Mouse (Mus musculus) liver, postnatal 0 days (tissue): ENCODE measurements around the gene Cpne8. TPM values are rescaled to one million over a fixed set of nuclear protein-coding genes. Genes with fewer than 3 reads are reported as not detected.

Experiments
- ATAC-seq: fragments of 200-750 bp; cut with Nextera tagmentation; 2 replicates; pipeline ENCODE4 v1.8.0; 2017; ENCODE audit warnings: mild to moderate bottlenecking, moderate library complexity
- DNase-seq: peaks from one replicate; pipeline ENCODE4 v3.0.0-alpha.2; 2016
- H3K27ac ChIP-seq: fragments of 300-500 bp; sonication (generic); 2 replicates; pipeline ENCODE4 v1.5.1; 2014; ENCODE audit warnings: antibody characterized with exemption, moderate library complexity, mild to moderate bottlenecking, low read depth
- H3K27me3 ChIP-seq: fragments of 300-500 bp; sonication (generic); 2 replicates; pipeline ENCODE4 v1.6.1; 2014; ENCODE audit warnings: low read length, control low read depth, mixed read lengths; ENCODE audit not compliant: insufficient read depth
- H3K36me3 ChIP-seq: fragments of 300-500 bp; sonication (generic); replicated peaks from 2 replicates; pipeline ENCODE4 v1.6.1; 2014; ENCODE audit warnings: mild to moderate bottlenecking, control low read depth, low read length, moderate library complexity, mixed read lengths; ENCODE audit not compliant: insufficient read depth
- H3K4me1 ChIP-seq: fragments of 300-500 bp; sonication (generic); 2 replicates; pipeline ENCODE4 v1.6.1; 2014; ENCODE audit warnings: antibody characterized with exemption, mild to moderate bottlenecking, control low read depth; ENCODE audit not compliant: insufficient read depth
- H3K4me2 ChIP-seq: fragments of 300-500 bp; sonication (generic); 2 replicates; pipeline ENCODE4 v1.6.1; 2014; ENCODE audit warnings: low read depth, mild to moderate bottlenecking, low read length, moderate library complexity, mixed read lengths
- H3K4me3 ChIP-seq: fragments of 300-500 bp; sonication (generic); 2 replicates; pipeline ENCODE4 v1.5.1; 2014; ENCODE audit warnings: low read depth, low read length
- H3K9ac ChIP-seq: fragments of 300-500 bp; sonication (generic); replicated peaks from 2 replicates; pipeline ENCODE4 v1.6.1; 2014; ENCODE audit warnings: mild to moderate bottlenecking, moderate library complexity
- H3K9me3 ChIP-seq: fragments of 300-500 bp; sonication (generic); 2 replicates; pipeline ENCODE4 v1.6.1; 2016; ENCODE audit warnings: mild to moderate bottlenecking, control low read depth, low read length, mixed read lengths
- CTCF ChIP-seq: sonication (generic); IDR thresholded peaks from 2 replicates; pipeline ENCODE4 v1.5.1; 2016; ENCODE audit warnings: antibody characterized with exemption, low read depth
- EP300 ChIP-seq: IDR thresholded peaks from 2 replicates; pipeline ENCODE4 v1.6.1; 2016; ENCODE audit warnings: antibody characterized with exemption, low read depth, mild to moderate bottlenecking
- WGBS: fragments of 180-500 bp; shearing (Covaris S2); extraction: QIAGEN DNeasy Blood & Tissue Kit; methylation state at CpG from one replicate; pipeline ENCODE4 v1.1.7; 2014; ENCODE audit not compliant: insufficient replicate concordance; 5-methylcytosine and 5-hydroxymethylcytosine counted together
- polyA plus RNA-seq: library from polyadenylated mRNA; unstranded; fragments of >200 nt; fragmentation: Nextera tagmentation; extraction: Ambion mirVana; gene quantifications from 2 replicates; pipeline ENCODE4 v1.2.1, GENCODE M21; 2015

Cpne8 gene
- polyA plus RNA-seq, 1 experiment from 2014 or later: 2.5 TPM

GRCm38 (mm10) chr15:90679760-90680579, 738 bp upstream of the Cpne8 start:
- Histone ChIP-seq H3K27ac (no peak overlapping the region), H3K4me1 (peaks cover 3% of the 10 kb centered on the region; the same call in 1 of the 2 replicates), H3K4me3 (peak overlapping the region; percentile 59), H3K4me2 (peak overlapping the region; percentile 92), H3K9ac (no peak overlapping the region; the same call in 1 of the 2 replicates), H3K9me3 (no peaks in the 10 kb centered on the region), H3K27me3 (peaks cover 5% of the 10 kb centered on the region), H3K36me3 (no peaks in the 10 kb centered on the region)
- ATAC-seq (peak; percentile 83), DNase-seq (peak; percentile 78)
- no peak for TF ChIP-seq EP300
- peak; percentile 96 for TF ChIP-seq CTCF
- 2% methylated on average over 36 of the region's 36 CpGs for WGBS

DNA sequence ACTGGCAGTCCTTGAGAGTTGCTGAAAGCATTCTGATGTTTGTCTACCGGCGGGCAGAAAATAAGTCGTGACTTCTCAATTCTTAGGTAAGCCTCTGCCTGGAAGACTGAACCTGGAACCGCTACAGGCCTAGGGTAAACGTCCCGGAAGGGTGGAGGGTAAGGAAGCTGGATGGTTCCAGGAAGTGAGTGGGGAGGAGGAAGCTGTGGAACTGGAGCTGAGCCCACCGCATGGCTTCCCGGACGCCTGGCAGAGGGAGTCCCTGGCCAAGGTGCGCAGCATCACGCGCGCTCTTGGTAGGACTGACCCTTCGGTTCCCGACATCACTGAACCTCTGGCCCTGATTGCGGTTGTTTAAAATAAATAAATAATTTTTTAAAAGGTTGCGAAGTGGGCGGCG, 744 bp downstream of the Cpne8 start:
- Histone ChIP-seq H3K4me2 (peak overlapping the region; percentile 92), H3K4me1 (peaks cover 3% of the 10 kb centered on the region; the same call in 1 of the 2 replicates), H3K36me3 (no peaks in the 10 kb centered on the region), H3K9me3 (no peaks in the 10 kb centered on the region), H3K4me3 (peak overlapping the region; percentile 59), H3K27me3 (peaks cover 5% of the 10 kb centered on the region), H3K9ac (no peak overlapping the region), H3K27ac (no peak overlapping the region)
- WGBS: 7% methylated on average over 19 of the region's 19 CpGs
- DNase-seq (peak; percentile 29), ATAC-seq (peak; percentile 20; the same call in 1 of the 2 replicates)
- TF ChIP-seq EP300 (no peak), CTCF (no peak)

DNA sequence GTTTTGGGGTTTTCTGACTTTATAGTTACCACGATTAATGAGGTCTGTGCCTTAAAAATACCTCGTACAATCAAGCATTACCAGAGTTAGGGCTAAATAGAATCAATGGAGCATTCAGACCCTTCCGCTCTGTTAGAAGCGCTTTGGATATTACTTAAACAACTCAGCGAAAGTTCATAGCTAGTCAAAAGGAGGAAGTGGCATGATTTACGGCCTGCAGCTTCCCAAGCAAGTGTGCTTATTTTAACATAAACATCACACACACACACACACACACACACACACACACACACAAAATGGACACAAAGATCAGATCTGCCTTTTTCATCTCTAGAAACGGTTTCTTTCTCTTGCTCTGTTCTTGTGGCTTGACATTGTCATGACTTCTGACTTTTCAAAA, 9.7 kb downstream of the Cpne8 start:
- no peaks in the 10 kb centered on the region for H3K27me3 ChIP-seq
- TF ChIP-seq CTCF: no peak
- TF ChIP-seq EP300: no peak
- no peak overlapping the region for H3K4me3 ChIP-seq
- H3K36me3 ChIP-seq: no peaks in the 10 kb centered on the region
- no peaks in the 10 kb centered on the region for H3K4me1 ChIP-seq
- no peaks in the 10 kb centered on the region for H3K9me3 ChIP-seq
- 30% methylated on average over 7 of the region's 7 CpGs for WGBS
- H3K4me2 ChIP-seq: no peak overlapping the region
- H3K27ac ChIP-seq: no peak overlapping the region
- no peak overlapping the region for H3K9ac ChIP-seq
- DNase-seq (no peak), ATAC-seq (no peak)

DNA sequence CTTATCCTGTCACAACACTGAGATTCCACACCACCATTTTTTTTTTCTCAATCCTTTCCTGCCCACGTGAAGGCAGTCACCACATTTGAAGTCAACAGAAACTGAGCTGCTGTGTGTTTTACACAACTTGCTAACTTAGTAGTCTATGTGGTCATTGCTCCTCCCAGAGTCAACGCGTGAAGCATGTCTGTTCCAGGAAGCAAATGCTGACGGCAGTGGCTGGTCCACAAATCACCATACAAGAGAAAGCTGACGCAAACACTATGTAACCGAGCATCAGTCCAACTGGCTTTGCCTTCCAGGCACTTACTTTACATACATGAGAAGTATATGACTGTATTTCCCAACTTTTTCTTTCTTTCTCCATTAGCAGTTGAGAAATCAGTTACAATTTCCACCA, 12.3 kb downstream of the Cpne8 start:
- ATAC-seq (peak; percentile 45), DNase-seq (no peak)
- no peak overlapping the region for H3K27ac ChIP-seq
- H3K9ac ChIP-seq: no peak overlapping the region
- TF ChIP-seq EP300: no peak
- no peak for TF ChIP-seq CTCF
- H3K4me3 ChIP-seq: no peak overlapping the region
- no peaks in the 10 kb centered on the region for H3K9me3 ChIP-seq
- H3K4me1 ChIP-seq: no peaks in the 10 kb centered on the region
- H3K27me3 ChIP-seq: no peaks in the 10 kb centered on the region
- no peak overlapping the region for H3K4me2 ChIP-seq
- H3K36me3 ChIP-seq: no peaks in the 10 kb centered on the region
- 66% methylated on average over 6 of the region's 6 CpGs for WGBS

DNA sequence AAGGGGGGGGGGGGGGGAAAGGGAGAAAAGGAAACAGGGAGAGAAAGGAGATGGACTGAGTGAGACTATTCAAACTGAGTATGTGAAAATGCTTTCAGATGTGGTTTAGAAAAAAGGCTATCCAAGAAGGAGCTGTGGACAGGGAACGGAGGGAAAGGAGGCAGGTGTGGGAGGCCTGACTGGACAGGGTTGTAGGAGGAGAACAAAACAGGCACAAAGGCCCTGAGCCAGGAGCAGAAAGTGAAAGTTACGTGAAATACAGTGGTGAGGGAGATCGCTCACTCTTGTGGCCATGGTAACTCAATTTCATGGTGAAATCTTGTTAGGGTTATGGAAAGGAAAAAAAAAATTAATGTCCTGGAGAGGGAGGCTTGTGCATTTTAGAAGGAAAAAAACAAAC, 14.6 kb downstream of the Cpne8 start:
- ATAC-seq (no peak), DNase-seq (no peak)
- no peak for TF ChIP-seq CTCF
- no peak for TF ChIP-seq EP300
- H3K9me3 ChIP-seq: no peaks in the 10 kb centered on the region
- no peaks in the 10 kb centered on the region for H3K27me3 ChIP-seq
- H3K9ac ChIP-seq: no peak overlapping the region
- H3K27ac ChIP-seq: no peak overlapping the region
- no peaks in the 10 kb centered on the region for H3K36me3 ChIP-seq
- no peaks in the 10 kb centered on the region for H3K4me1 ChIP-seq
- 73% methylated on average over 3 of the region's 3 CpGs for WGBS
- no peak overlapping the region for H3K4me3 ChIP-seq
- H3K4me2 ChIP-seq: no peak overlapping the region

GRCm38 (mm10) chr15:90663631-90664030, 15.6 kb downstream of the Cpne8 start:
- no peak for TF ChIP-seq EP300
- no peak for TF ChIP-seq CTCF
- H3K9ac ChIP-seq: no peak overlapping the region
- H3K9me3 ChIP-seq: no peaks in the 10 kb centered on the region; the same call in 1 of the 2 replicates
- H3K4me2 ChIP-seq: no peak overlapping the region
- no peak overlapping the region for H3K4me3 ChIP-seq
- no peak for ATAC-seq
- H3K27me3 ChIP-seq: no peaks in the 10 kb centered on the region
- no peak for DNase-seq
- no peaks in the 10 kb centered on the region for H3K36me3 ChIP-seq
- WGBS: 67% methylated on average over 4 of the region's 4 CpGs
- no peak overlapping the region for H3K27ac ChIP-seq
- H3K4me1 ChIP-seq: no peaks in the 10 kb centered on the region

DNA sequence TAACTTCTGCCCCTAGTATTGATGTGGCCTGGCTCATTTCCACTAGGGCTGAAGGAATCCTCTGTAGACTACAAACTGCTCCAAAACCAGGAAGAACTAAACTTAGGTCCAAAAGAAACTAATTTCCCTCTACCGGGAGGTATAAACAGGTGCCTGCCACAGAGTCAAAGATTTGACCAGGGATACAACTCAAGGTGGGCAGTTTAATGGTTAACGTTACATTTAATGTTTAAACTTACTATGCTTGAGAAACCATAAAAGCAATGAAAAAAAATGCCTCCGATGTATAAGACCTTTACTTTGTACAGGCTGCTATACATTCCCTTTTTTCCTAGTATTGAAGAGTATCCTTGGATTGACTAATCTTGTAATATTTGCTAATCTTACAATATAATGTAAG, 18.5 kb downstream of the Cpne8 start:
- no peaks in the 10 kb centered on the region for H3K4me1 ChIP-seq
- ATAC-seq: no peak

More for the DNA sequence above, 18.5 kb downstream of the Cpne8 start:
- Histone ChIP-seq H3K27me3 (no peaks in the 10 kb centered on the region), H3K9ac (no peak overlapping the region), H3K9me3 (no peaks in the 10 kb centered on the region; the same call in 1 of the 2 replicates), H3K36me3 (no peaks in the 10 kb centered on the region), H3K4me2 (no peak overlapping the region), H3K4me3 (no peak overlapping the region), H3K27ac (no peak overlapping the region)
- DNase-seq: no peak
- WGBS: 85% methylated on average over 3 of the region's 3 CpGs
- TF ChIP-seq CTCF (no peak), EP300 (no peak)
